Mouse (Mus musculus) layer of hippocampus, postnatal 25 days (tissue): ENCODE data around the gene Olfr1423. TPM values are rescaled to one million over a fixed set of nuclear protein-coding genes. Genes with fewer than 3 reads are reported as not detected.

ENCODE experiments used
- total RNA-seq, 2 experiments: library from RNA; stranded (reverse); gene quantifications; 2 replicates each; pipeline ENCODE4 v1.2.3; 2021

The Olfr1423 gene
- total RNA-seq, 2 experiments from 2014 or later = not detected

Other genes with a start within 250 kb of the Olfr1423 start
- gene Stx3, start 221.9 kb downstream of the Olfr1423 start, total RNA-seq = 10 to 100 TPM; 24.2 to 32.3 TPM
- gene Olfr1417, start 202.1 kb downstream of the Olfr1423 start, total RNA-seq = not detected
- not detected for gene Olfr1418, start 180.3 kb downstream of the Olfr1423 start, total RNA-seq
- not detected for gene Olfr1419, start 166.2 kb downstream of the Olfr1423 start, total RNA-seq
- gene Olfr1420, start 154.8 kb downstream of the Olfr1423 start, total RNA-seq = not detected
- 10 to 100 TPM; 19.3 TPM for gene Patl1, start 128.9 kb downstream of the Olfr1423 start, total RNA-seq
- gene Osbp, start 75.4 kb downstream of the Olfr1423 start, total RNA-seq = 10 to 100 TPM; 52.9 to 54.8 TPM
- gene Olfr1424, start 21.4 kb upstream of the Olfr1423 start, total RNA-seq = not detected
- not detected for gene Olfr1425, start 36.4 kb upstream of the Olfr1423 start, total RNA-seq
- gene Olfr1426, start 50.7 kb upstream of the Olfr1423 start, total RNA-seq = not detected
- gene Olfr1427, start 62.0 kb upstream of the Olfr1423 start, total RNA-seq = not detected
- not detected for gene Olfr1428, start 74.6 kb upstream of the Olfr1423 start, total RNA-seq
- gene Olfr76, start 81.9 kb upstream of the Olfr1423 start, total RNA-seq = not detected
- not detected for gene Olfr1555-ps1, start 128.8 kb upstream of the Olfr1423 start, total RNA-seq
- gene Olfr1431, start 159.3 kb upstream of the Olfr1423 start, total RNA-seq = not detected
- gene Olfr1432, start 191.3 kb upstream of the Olfr1423 start, total RNA-seq = not detected
- gene Olfr262, start 200.3 kb upstream of the Olfr1423 start, total RNA-seq = not detected
- gene Olfr235, start 219.7 kb upstream of the Olfr1423 start, total RNA-seq = not detected
- not detected for gene Olfr1434, start 238.5 kb upstream of the Olfr1423 start, total RNA-seq